In the genomic region with DNA sequence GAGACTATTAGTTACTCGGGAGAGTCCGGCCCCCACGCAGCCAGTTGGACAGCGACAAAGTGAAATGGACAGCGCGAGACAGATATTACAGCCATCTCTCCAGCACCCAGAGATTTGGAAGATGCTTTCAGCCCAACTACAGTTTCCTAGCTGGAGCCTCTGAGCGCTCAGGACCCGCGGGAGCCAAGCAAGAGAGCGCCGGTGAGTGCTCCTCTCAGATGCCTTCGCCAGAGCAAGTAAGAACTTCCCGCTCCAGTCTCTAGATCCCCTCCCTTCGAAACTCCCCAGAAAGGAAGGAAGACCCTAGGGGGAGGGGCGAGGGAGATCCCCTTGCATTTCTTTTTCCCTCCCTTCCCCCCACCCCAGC, we compare ENCODE assay signal across 12 mouse cellular contexts. TPM values are rescaled to one million over a fixed set of nuclear protein-coding genes. Genes with fewer than 3 reads are reported as not detected.
A peak's percentile ranks its signal among the peaks of the same experiment; 100 is the strongest.
DNase-seq lines count a peak whose midpoint lies in the region; ATAC-seq and TF ChIP-seq lines count a peak whose summit lies in the region.
"Had no signal": no experiment of that assay in that cellular context is flagged by ENCODE, and none has a peak within 500 bp of the region (broad histone marks: within the 10 kb centered on the region; RNA-seq: fewer than 3 reads in every experiment).

No protein-coding gene starts in this region.

- H3K4me2 ChIP-seq in forebrain, embryonic 11.5 days (ENCODE audit: low read depth, low read length, severe bottlenecking), result peak overlapping the region; percentile 55
- H3K4me2 ChIP-seq: embryonic facial prominence, embryonic 12.5 days had no signal

- no peaks in the 10 kb centered on the region for H3K36me3 ChIP-seq in E14TG2a.4 (ENCODE audit: insufficient read depth, low read length)
- H3K36me3 ChIP-seq in forebrain, embryonic 11.5 days (ENCODE audit: control insufficient read depth, insufficient read depth, low read length), result no peaks in the 10 kb centered on the region
- H3K36me3 ChIP-seq: embryonic facial prominence, embryonic 12.5 days had no signal

- ATAC-seq in forebrain, embryonic 11.5 days (replicated peaks; ENCODE audit: low FRiP score), result 0 out of 2 replicates have a peak, but pooled peaks have one; percentile 1

- peak overlapping the region; percentile 75 for H3K4me3 ChIP-seq in E14TG2a.4 (replicated peaks; ENCODE audit: low read length)
- peak overlapping the region; percentile 31 for H3K4me3 ChIP-seq in forebrain, embryonic 11.5 days (ENCODE audit: low read depth, low read length)

- peak; percentile 8 for DNase-seq in embryo, embryonic 11 days
- DNase-seq in embryo, embryonic 10 days (ENCODE audit: low spot score), result no peak
- DNase-seq in forebrain, embryonic 11.5 days (ENCODE audit: low spot score), result no peak
- DNase-seq in layer of hippocampus, postnatal 36 days, result peak; percentile 33 to 49
- DNase-seq in urinary bladder, postnatal 36 days (ENCODE audit: low spot score in 2 of 2), result no peak
- no peak for DNase-seq in urinary bladder, adult 2 months (ENCODE audit: low spot score)
- DNase-seq in adrenal gland, postnatal 25 days, result no peak
- DNase-seq: heart, postnatal 10 days had no signal

- peaks cover 20% of the 10 kb centered on the region for H3K4me1 ChIP-seq in E14TG2a.4 (replicated peaks; ENCODE audit: low read depth, low read length)
- peaks cover 4% of the 10 kb centered on the region for H3K4me1 ChIP-seq in forebrain, embryonic 11.5 days (replicated peaks; ENCODE audit: control insufficient read depth, insufficient read depth, low read length)
- H3K4me1 ChIP-seq: embryonic facial prominence, embryonic 12.5 days had no signal

- H3K27ac ChIP-seq in forebrain, embryonic 11.5 days (ENCODE audit: low read depth, low read length), result no peak overlapping the region
- H3K27ac ChIP-seq: embryonic facial prominence, embryonic 12.5 days had no signal

- no peaks in the 10 kb centered on the region for H3K9me3 ChIP-seq in E14TG2a.4 (ENCODE audit: low read length)
- no peaks in the 10 kb centered on the region for H3K9me3 ChIP-seq in forebrain, embryonic 11.5 days (ENCODE audit: control insufficient read depth, low read length)
- H3K9me3 ChIP-seq: embryonic facial prominence, embryonic 12.5 days had no signal

- no peak for TF ChIP-seq CTCF in E14TG2a.4 (conservative IDR thresholded peaks at IDR 0.05; ENCODE audit: low read length)

- H3K9ac ChIP-seq in forebrain, embryonic 11.5 days (ENCODE audit: low read length), result no peak overlapping the region
- H3K9ac ChIP-seq: embryonic facial prominence, embryonic 12.5 days had no signal

- WGBS in forebrain, embryonic 11.5 days, result under 1% methylated on average over 15 of the region's 15 CpGs

- peaks cover 48% of the 10 kb centered on the region for H3K27me3 ChIP-seq in E14TG2a.4 (ENCODE audit: insufficient read depth, low read length)
- H3K27me3 ChIP-seq in forebrain, embryonic 11.5 days (ENCODE audit: control insufficient read depth, insufficient read depth, low read length), result peaks cover 35% of the 10 kb centered on the region

RNA-seq across cellular contexts. Expression of gene Htr1a, which starts 0.4 kb away (rescaled TPM):
- polyA plus RNA-seq in forebrain, embryonic 11.5 days (2014; fragmentation: Nextera tagmentation; extraction: Ambion mirVana), result 0.05 and 0.16 TPM in 2 replicates
- 10 to 100 TPM; 43.7 to 45.1 TPM for total RNA-seq in layer of hippocampus, postnatal 36 days (2021)
- not detected in 2 replicates for polyA plus RNA-seq in urinary bladder, adult 2 months (2012; rRNA removed)
- not detected in 2 replicates for total RNA-seq in adrenal gland, postnatal 25 days (2021)
- total RNA-seq: heart, postnatal 10 days had no signal
- polyA plus RNA-seq: C2C12; liver, embryonic 16.5 days had no signal

Comparison
In these comparisons a context has a peak if more than half of its experiments do, and no peak if none do; other contexts are left out.
1. DNase-seq: peak in embryo, embryonic 11 days (single experiment) and layer of hippocampus, postnatal 36 days (2 of 2); none in embryo, embryonic 10 days (single experiment), forebrain, embryonic 11.5 days (single experiment), urinary bladder, postnatal 36 days (0 of 2), urinary bladder, adult 2 months (single experiment) and adrenal gland, postnatal 25 days (single experiment).
2. RNA of gene Htr1a, which starts 0.4 kb away (total RNA-seq): 43.7 to 45.1 TPM in layer of hippocampus, postnatal 36 days; not detected in adrenal gland, postnatal 25 days; every median in the first group is over 10 times any median in the second.